Mouse (Mus musculus): ENCODE results near the gene Rptor. TPM values are rescaled to one million over a fixed set of nuclear protein-coding genes. Genes with fewer than 3 reads are reported as not detected.

Rptor gene
- polyA plus RNA-seq, 1 experiment from 2014 or later: 15.7 TPM

GRCm38 (mm10) chr11:119683796-119684195 lies 81.1 kb downstream of the Rptor start:
- 66% methylated on average over 2 of the region's 2 CpGs for WGBS
- H3K27me3 ChIP-seq (replicated peaks; ENCODE audit: low read depth, poor library complexity, severe bottlenecking): no peaks in the 10 kb centered on the region
- peaks cover 48% of the 10 kb centered on the region for H3K4me1 ChIP-seq
- H3K4me3 ChIP-seq: no peak overlapping the region
- no peak overlapping the region for H3K27ac ChIP-seq (replicated peaks)
- peaks cover 7% of the 10 kb centered on the region; the same call in 1 of the 2 replicates for H3K36me3 ChIP-seq (replicated peaks)
- no peak for DNase-seq (ENCODE audit: low spot score)
- H3K9me3 ChIP-seq: no peaks in the 10 kb centered on the region

- DNase-seq (ENCODE audit: low spot score): no peak
Observed at GRCm38 (mm10) chr11:119685477-119685876, 82.8 kb downstream of the Rptor start.

GRCm38 (mm10) chr11:119685910-119686659 lies 83.4 kb downstream of the Rptor start:
- H3K9me3 ChIP-seq: no peaks in the 10 kb centered on the region
- DNase-seq (ENCODE audit: low spot score): no peak
- 82% methylated on average over 2 of the region's 2 CpGs for WGBS
- no peaks in the 10 kb centered on the region for H3K27me3 ChIP-seq (replicated peaks; ENCODE audit: low read depth, poor library complexity, severe bottlenecking)
- peaks cover 51% of the 10 kb centered on the region for H3K4me1 ChIP-seq
- H3K27ac ChIP-seq (replicated peaks): no peak overlapping the region
- H3K4me3 ChIP-seq: no peak overlapping the region
- H3K36me3 ChIP-seq (replicated peaks): peaks cover 7% of the 10 kb centered on the region; the same call in 1 of the 2 replicates

More at GRCm38 (mm10) chr11:119685477-119685876, 82.8 kb downstream of the Rptor start:
- Histone ChIP-seq H3K9me3 (no peaks in the 10 kb centered on the region), H3K27ac (replicated peaks) (no peak overlapping the region), H3K4me3 (no peak overlapping the region), H3K36me3 (replicated peaks) (peaks cover 7% of the 10 kb centered on the region; the same call in 1 of the 2 replicates), H3K4me1 (peaks cover 52% of the 10 kb centered on the region), H3K27me3 (replicated peaks; ENCODE audit: low read depth, poor library complexity, severe bottlenecking) (no peaks in the 10 kb centered on the region)
- WGBS: 76% methylated on average over 5 of the region's 5 CpGs

GRCm38 (mm10) chr11:119687316-119687715 lies 84.6 kb downstream of the Rptor start:
- Histone ChIP-seq H3K36me3 (replicated peaks) (peaks cover 12% of the 10 kb centered on the region; the same call in 1 of the 2 replicates), H3K9me3 (no peaks in the 10 kb centered on the region), H3K4me3 (no peak overlapping the region), H3K4me1 (peaks cover 41% of the 10 kb centered on the region), H3K27ac (replicated peaks) (no peak overlapping the region), H3K27me3 (replicated peaks; ENCODE audit: low read depth, poor library complexity, severe bottlenecking) (no peaks in the 10 kb centered on the region)
- WGBS: 90% methylated on average over 3 of the region's 3 CpGs
- DNase-seq (ENCODE audit: low spot score): no peak

GRCm38 (mm10) chr11:119687966-119688365 lies 85.3 kb downstream of the Rptor start:
- no peaks in the 10 kb centered on the region for H3K9me3 ChIP-seq
- H3K36me3 ChIP-seq (replicated peaks): peaks cover 12% of the 10 kb centered on the region; the same call in 1 of the 2 replicates
- H3K27me3 ChIP-seq (replicated peaks; ENCODE audit: low read depth, poor library complexity, severe bottlenecking): no peaks in the 10 kb centered on the region
- H3K4me1 ChIP-seq: peaks cover 41% of the 10 kb centered on the region
- DNase-seq (ENCODE audit: low spot score): no peak
- no peak overlapping the region for H3K27ac ChIP-seq (replicated peaks)
- H3K4me3 ChIP-seq: no peak overlapping the region

- WGBS: 90% methylated on average over 3 of the region's 3 CpGs
Observed at GRCm38 (mm10) chr11:119689936-119690335, 87.2 kb downstream of the Rptor start.

GRCm38 (mm10) chr11:119692196-119692910 lies 89.6 kb downstream of the Rptor start:
- WGBS: 88% methylated on average over 6 of the region's 6 CpGs
- no peak overlapping the region for H3K27ac ChIP-seq (replicated peaks)
- DNase-seq (ENCODE audit: low spot score): no peak
- H3K36me3 ChIP-seq (replicated peaks): peaks cover 12% of the 10 kb centered on the region; the same call in 1 of the 2 replicates
- H3K27me3 ChIP-seq (replicated peaks; ENCODE audit: low read depth, poor library complexity, severe bottlenecking): no peaks in the 10 kb centered on the region
- H3K9me3 ChIP-seq: no peaks in the 10 kb centered on the region
- H3K4me3 ChIP-seq: no peak overlapping the region
- H3K4me1 ChIP-seq: peaks cover 40% of the 10 kb centered on the region

More at GRCm38 (mm10) chr11:119689936-119690335, 87.2 kb downstream of the Rptor start:
- DNase-seq (ENCODE audit: low spot score): no peak
- no peak overlapping the region for H3K27ac ChIP-seq (replicated peaks)
- no peaks in the 10 kb centered on the region for H3K9me3 ChIP-seq
- peaks cover 12% of the 10 kb centered on the region; the same call in 1 of the 2 replicates for H3K36me3 ChIP-seq (replicated peaks)
- no peak overlapping the region for H3K4me3 ChIP-seq
- peaks cover 39% of the 10 kb centered on the region for H3K4me1 ChIP-seq
- no peaks in the 10 kb centered on the region for H3K27me3 ChIP-seq (replicated peaks; ENCODE audit: low read depth, poor library complexity, severe bottlenecking)

- WGBS: 65% methylated on average over 1 of the region's 1 CpGs
- Histone ChIP-seq H3K36me3 (replicated peaks) (peaks cover 8% of the 10 kb centered on the region; the same call in 1 of the 2 replicates), H3K27me3 (replicated peaks; ENCODE audit: low read depth, poor library complexity, severe bottlenecking) (no peaks in the 10 kb centered on the region), H3K4me1 (peaks cover 45% of the 10 kb centered on the region), H3K4me3 (no peak overlapping the region), H3K27ac (replicated peaks) (no peak overlapping the region; the same call in 1 of the 2 replicates), H3K9me3 (no peaks in the 10 kb centered on the region)
- DNase-seq (ENCODE audit: low spot score): no peak
Observed at GRCm38 (mm10) chr11:119692911-119693261, 90.2 kb downstream of the Rptor start.

GRCm38 (mm10) chr11:119694146-119694860 lies 91.6 kb downstream of the Rptor start:
- Histone ChIP-seq H3K36me3 (replicated peaks) (peaks cover 4% of the 10 kb centered on the region; the same call in 1 of the 2 replicates), H3K4me1 (peaks cover 46% of the 10 kb centered on the region), H3K27ac (replicated peaks) (no peak overlapping the region), H3K27me3 (replicated peaks; ENCODE audit: low read depth, poor library complexity, severe bottlenecking) (no peaks in the 10 kb centered on the region), H3K4me3 (no peak overlapping the region), H3K9me3 (no peaks in the 10 kb centered on the region)
- WGBS: 80% methylated on average over 10 of the region's 10 CpGs
- no peak for DNase-seq (ENCODE audit: low spot score)

GRCm38 (mm10) chr11:119696401-119696800 lies 93.7 kb downstream of the Rptor start:
- Histone ChIP-seq H3K9me3 (no peaks in the 10 kb centered on the region), H3K36me3 (replicated peaks) (peaks cover 4% of the 10 kb centered on the region; the same call in 1 of the 2 replicates), H3K4me1 (peaks cover 39% of the 10 kb centered on the region), H3K27me3 (replicated peaks; ENCODE audit: low read depth, poor library complexity, severe bottlenecking) (no peaks in the 10 kb centered on the region), H3K4me3 (no peak overlapping the region), H3K27ac (replicated peaks) (no peak overlapping the region)
- no peak for DNase-seq (ENCODE audit: low spot score)
- WGBS: 87% methylated on average over 2 of the region's 2 CpGs

- peaks cover 18% of the 10 kb centered on the region for H3K4me1 ChIP-seq
- no peak for DNase-seq (ENCODE audit: low spot score)
- no peaks in the 10 kb centered on the region for H3K36me3 ChIP-seq (replicated peaks)
- H3K27ac ChIP-seq (replicated peaks): no peak overlapping the region
- 89% methylated on average over 4 of the region's 6 CpGs for WGBS
- no peak overlapping the region for H3K4me3 ChIP-seq
- no peaks in the 10 kb centered on the region for H3K9me3 ChIP-seq
- no peaks in the 10 kb centered on the region for H3K27me3 ChIP-seq (replicated peaks; ENCODE audit: low read depth, poor library complexity, severe bottlenecking)
Observed at GRCm38 (mm10) chr11:119705381-119706066, 102.8 kb downstream of the Rptor start.

- no peak overlapping the region for H3K27ac ChIP-seq (replicated peaks)
- peaks cover 18% of the 10 kb centered on the region for H3K4me1 ChIP-seq
- 88% methylated on average over 1 of the region's 1 CpGs for WGBS
- no peak overlapping the region for H3K4me3 ChIP-seq
- H3K36me3 ChIP-seq (replicated peaks): no peaks in the 10 kb centered on the region
- DNase-seq (ENCODE audit: low spot score): no peak
- H3K9me3 ChIP-seq: no peaks in the 10 kb centered on the region
- H3K27me3 ChIP-seq (replicated peaks; ENCODE audit: low read depth, poor library complexity, severe bottlenecking): no peaks in the 10 kb centered on the region
Observed at GRCm38 (mm10) chr11:119707259-119707658, 104.6 kb downstream of the Rptor start.
